In genomic region chr16:74131370-74131769, GRCm38 (mm10) we compare ENCODE assay signal across 31 mouse cellular contexts.
"Had no signal": no experiment of that assay in that cellular context is flagged by ENCODE, and none has a peak within 500 bp of the region (broad histone marks: within the 10 kb centered on the region; RNA-seq: fewer than 3 reads in every experiment).

No protein-coding gene starts in this region.

- H3K9me3 ChIP-seq: limb, embryonic 10.5 days; limb, embryonic 12.5 days; limb, embryonic 13.5 days; limb, embryonic 15.5 days; liver, embryonic 12.5 days; liver, embryonic 13.5 days; liver, embryonic 15.5 days; lung, embryonic 15.5 days; midbrain, embryonic 10.5 days; midbrain, embryonic 12.5 days; midbrain, embryonic 13.5 days; midbrain, embryonic 15.5 days; neural tube, embryonic 12.5 days had no signal

- H3K36me3 ChIP-seq: limb, embryonic 10.5 days; limb, embryonic 12.5 days; limb, embryonic 13.5 days; limb, embryonic 15.5 days; liver, embryonic 12.5 days; liver, embryonic 13.5 days; liver, embryonic 15.5 days; lung, embryonic 15.5 days; midbrain, embryonic 10.5 days; midbrain, embryonic 12.5 days; midbrain, embryonic 13.5 days; midbrain, embryonic 15.5 days; neural tube, embryonic 12.5 days had no signal

- H3K27me3 ChIP-seq: limb, embryonic 12.5 days; limb, embryonic 13.5 days; limb, embryonic 15.5 days; liver, embryonic 12.5 days; liver, embryonic 13.5 days; liver, embryonic 15.5 days; lung, embryonic 15.5 days; megakaryocyte, embryonic 14.5 days; midbrain, embryonic 12.5 days; midbrain, embryonic 13.5 days; midbrain, embryonic 15.5 days; neural tube, embryonic 12.5 days had no signal

- H3K9ac ChIP-seq: limb, embryonic 12.5 days; limb, embryonic 13.5 days; limb, embryonic 15.5 days; liver, embryonic 12.5 days; liver, embryonic 13.5 days; liver, embryonic 14.5 days; liver, embryonic 15.5 days; liver, postnatal 0 days; lung, embryonic 14.5 days; lung, embryonic 15.5 days; midbrain, embryonic 12.5 days; midbrain, embryonic 13.5 days; midbrain, embryonic 15.5 days; neural tube, embryonic 12.5 days had no signal

- H3K4me2 ChIP-seq: limb, embryonic 12.5 days; limb, embryonic 13.5 days; limb, embryonic 15.5 days; liver, embryonic 11.5 days; liver, embryonic 12.5 days; liver, embryonic 13.5 days; liver, embryonic 15.5 days; lung, embryonic 14.5 days; lung, embryonic 15.5 days; midbrain, embryonic 11.5 days; midbrain, embryonic 12.5 days; midbrain, embryonic 13.5 days; midbrain, embryonic 15.5 days; neural tube, embryonic 12.5 days had no signal

- ATAC-seq: liver, embryonic 12.5 days; liver, postnatal 0 days; lung, postnatal 0 days; midbrain, embryonic 13.5 days; midbrain, embryonic 15.5 days; midbrain, embryonic 16.5 days had no signal

- H3K4me1 ChIP-seq: liver, embryonic 12.5 days; liver, embryonic 13.5 days; liver, embryonic 15.5 days; megakaryocyte, embryonic 14.5 days; midbrain, embryonic 15.5 days; neural tube, embryonic 12.5 days had no signal

- DNase-seq: left cerebral cortex, postnatal 4 days; liver; liver, embryonic 13.5 days; liver, postnatal 0 days; lung, adult 18-20 months; lung, adult 2 months; lung, embryonic 14.5 days; lung, postnatal 10 days; lung, postnatal 14 days; lung, postnatal 36 days; lung, postnatal 4 days; midbrain, embryonic 14.5 days had no signal

- H3K4me3 ChIP-seq: limb, embryonic 10.5 days; limb, embryonic 12.5 days; limb, embryonic 13.5 days; limb, embryonic 15.5 days; liver, embryonic 12.5 days; liver, embryonic 13.5 days; liver, embryonic 15.5 days; lung, embryonic 15.5 days; megakaryocyte, embryonic 14.5 days; midbrain, embryonic 10.5 days; midbrain, embryonic 12.5 days; midbrain, embryonic 13.5 days; midbrain, embryonic 15.5 days; neural tube, embryonic 12.5 days had no signal

- H3K27ac ChIP-seq: limb, embryonic 10.5 days; limb, embryonic 12.5 days; limb, embryonic 13.5 days; limb, embryonic 15.5 days; liver, embryonic 12.5 days; liver, embryonic 13.5 days; liver, embryonic 14.5 days; liver, embryonic 15.5 days; lung, embryonic 15.5 days; macrophage; midbrain, embryonic 10.5 days; midbrain, embryonic 12.5 days; midbrain, embryonic 13.5 days; midbrain, embryonic 15.5 days; neural tube, embryonic 12.5 days had no signal
